Mouse (Mus musculus): Measurements from ENCODE around the gene Kat14.

GRCm38 (mm10) chr2:144331401-144332302 is 37.1 kb upstream of the Kat14 start, which contains the start of gene Ovol2:
- TF ChIP-seq EP300 (IDR thresholded peaks at IDR 0.05) = no peak
- no peak for TF ChIP-seq CTCF (IDR thresholded peaks at IDR 0.05)

All from lung, postnatal 0 days (tissue).